Mouse (Mus musculus): Measurements from ENCODE around the gene Palld. TPM values are rescaled to one million over a fixed set of nuclear protein-coding genes. Genes with fewer than 3 reads are reported as not detected.

Gene Palld
- total and polyA plus RNA-seq, 3 experiments, result 0.87 to 7.1 (median 2.6) TPM

DNA sequence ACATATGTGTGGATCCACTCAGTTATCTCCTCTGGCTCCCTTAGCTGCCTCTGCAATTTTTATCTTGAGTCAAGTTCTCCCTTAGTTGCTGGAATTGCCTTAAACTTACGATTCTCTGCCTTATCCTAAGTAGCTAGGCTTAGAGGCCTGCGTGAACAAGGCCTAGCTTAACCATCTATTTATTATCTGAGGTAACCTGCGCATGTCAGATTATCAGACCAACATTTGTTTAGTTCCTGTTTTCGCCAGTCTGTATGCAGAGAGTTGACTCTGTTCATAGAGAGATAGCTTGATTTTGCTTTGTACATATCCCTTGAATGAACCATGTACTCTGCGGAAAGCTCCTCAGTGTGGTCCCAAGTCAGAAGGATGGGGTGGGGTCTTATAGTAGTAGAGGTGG is 113.2 kb downstream of the Palld start:
- no peaks in the 10 kb centered on the region for H3K79me2 ChIP-seq (replicated peaks; ENCODE audit: control insufficient read depth, extremely low read depth, insufficient read depth, poor library complexity, severe bottlenecking)
- no peaks in the 10 kb centered on the region for H3K27me3 ChIP-seq (replicated peaks)
- H3K4me3 ChIP-seq (replicated peaks in 1 of 3; ENCODE audit: low read depth in 2 of 3, low read length in 2 of 3, poor library complexity in 1 of 3), result no peak overlapping the region
- H3K9ac ChIP-seq (ENCODE audit: insufficient read depth, low read depth), result no peak overlapping the region
- dilution Hi-C loops (cut with MboI; ENCODE audit: extremely low pct_ligation_motif_present, extremely low pct_unique_long_range_greater_than_20kb, low sequenced_read_pairs) (no loop called here), in situ Hi-C loops (cut with MboI; ENCODE audit: low pct_ligation_motif_present, low pct_unique_long_range_greater_than_20kb, low sequenced_read_pairs) (no loop called here)
- H3K36me3 ChIP-seq (replicated peaks in 1 of 2; ENCODE audit: control insufficient read depth in 1 of 2, insufficient read depth in 1 of 2, low read length in 1 of 2), result no peaks in the 10 kb centered on the region
- no peak overlapping the region for H3K27ac ChIP-seq (ENCODE audit: insufficient read depth, low read depth)
- TF ChIP-seq IRF4 (IDR thresholded peaks at IDR 0.05; ENCODE audit: low read depth, low read length) (no peak), POLR2AphosphoS2 (IDR thresholded peaks at IDR 0.05; ENCODE audit: low read depth, low read length) (no peak)
- no peak for DNase-seq (ENCODE audit: extremely low read depth)
- H3K4me1 ChIP-seq (ENCODE audit: control insufficient read depth in 1 of 2, insufficient read depth in 2 of 2), result no peaks in the 10 kb centered on the region; a peak in 1 of 4 replicates
- no peaks in the 10 kb centered on the region for H3K9me3 ChIP-seq (replicated peaks; ENCODE audit: low read length)
- no peak overlapping the region for H3K4me2 ChIP-seq (ENCODE audit: insufficient read depth, low read depth, poor library complexity, severe bottlenecking)

DNA sequence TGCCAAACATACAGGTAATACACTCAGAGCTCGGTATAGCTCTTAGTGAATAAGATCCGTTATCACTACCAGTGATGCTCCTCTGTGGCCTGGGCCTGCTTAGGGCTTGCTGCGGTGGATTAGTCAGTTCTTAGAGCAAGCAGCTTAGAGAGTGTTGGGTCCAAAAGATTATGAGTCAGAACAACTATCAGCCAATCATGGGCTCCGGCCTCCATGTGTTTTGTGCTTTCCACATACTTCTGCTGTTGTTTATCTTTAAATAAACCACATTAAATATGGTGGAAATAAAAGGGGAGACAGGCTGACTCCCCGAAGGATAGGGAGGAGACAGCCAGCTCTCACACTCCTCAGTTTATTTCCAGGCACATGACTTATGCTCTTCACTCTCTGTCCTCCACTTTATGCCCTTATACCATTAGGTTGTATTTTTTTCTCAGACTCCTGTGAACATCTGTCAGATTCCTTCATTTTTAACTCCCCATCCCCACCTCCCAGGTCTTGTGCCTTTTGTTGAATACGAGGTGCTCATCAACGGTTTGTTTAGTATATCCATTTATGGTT is 119.5 kb downstream of the Palld start:
- H3K9me3 ChIP-seq (replicated peaks; ENCODE audit: low read length), result no peaks in the 10 kb centered on the region
- in situ Hi-C loops (cut with MboI; ENCODE audit: low pct_ligation_motif_present, low pct_unique_long_range_greater_than_20kb, low sequenced_read_pairs), result no loop called here
- H3K27ac ChIP-seq (ENCODE audit: insufficient read depth, low read depth), result no peak overlapping the region
- H3K79me2 ChIP-seq (replicated peaks; ENCODE audit: control insufficient read depth, extremely low read depth, insufficient read depth, poor library complexity, severe bottlenecking), result no peaks in the 10 kb centered on the region
- no peak for TF ChIP-seq TBP (conservative IDR thresholded peaks at IDR 0.05; ENCODE audit: low read depth, low read length)
- TF ChIP-seq SMC3 (IDR thresholded peaks at IDR 0.05; ENCODE audit: low read depth, low read length), result no peak
- no peak for TF ChIP-seq MXI1 (IDR thresholded peaks at IDR 0.05; ENCODE audit: low read depth, low read length)
- TF ChIP-seq MAFK (IDR thresholded peaks at IDR 0.05; ENCODE audit: insufficient replicate concordance, low read length), result no peak
- no peak for TF ChIP-seq POLR2AphosphoS2 (IDR thresholded peaks at IDR 0.05; ENCODE audit: low read depth, low read length)
- TF ChIP-seq ZKSCAN1 (IDR thresholded peaks at IDR 0.05; ENCODE audit: borderline replicate concordance, low read depth, low read length), result no peak
- no peak for TF ChIP-seq ZNF384 (IDR thresholded peaks at IDR 0.05; ENCODE audit: low read depth, low read length)
- TF ChIP-seq CHD1 (IDR thresholded peaks at IDR 0.05; ENCODE audit: low read depth, low read length), result no peak
- no peak for TF ChIP-seq ETS1 (conservative IDR thresholded peaks at IDR 0.05; ENCODE audit: low read depth, low read length)
- TF ChIP-seq POLR2A (IDR thresholded peaks at IDR 0.05; ENCODE audit: low read depth, low read length), result no peak
- TF ChIP-seq GABPA (IDR thresholded peaks at IDR 0.05; ENCODE audit: insufficient replicate concordance, low read depth, low read length), result no peak
- TF ChIP-seq MAZ (IDR thresholded peaks at IDR 0.05; ENCODE audit: low read depth, low read length), result no peak
- TF ChIP-seq CHD2 (IDR thresholded peaks at IDR 0.05; ENCODE audit: low read length), result no peak
- TF ChIP-seq HCFC1 (IDR thresholded peaks at IDR 0.05; ENCODE audit: low read depth, low read length), result no peak
- TF ChIP-seq BHLHE40 (IDR thresholded peaks at IDR 0.05; ENCODE audit: low read depth, low read length), result no peak
- TF ChIP-seq SIN3A (IDR thresholded peaks at IDR 0.05; ENCODE audit: low read length), result no peak
- TF ChIP-seq JUN (IDR thresholded peaks at IDR 0.05; ENCODE audit: insufficient read depth, low read depth, low read length), result no peak
- no peaks in the 10 kb centered on the region for H3K27me3 ChIP-seq (replicated peaks)
- H3K9ac ChIP-seq (ENCODE audit: insufficient read depth, low read depth), result no peak overlapping the region
- H3K4me2 ChIP-seq (ENCODE audit: insufficient read depth, low read depth, poor library complexity, severe bottlenecking), result no peak overlapping the region
- no peak for DNase-seq (ENCODE audit: extremely low read depth)
- peaks cover 0 to 14% of the 10 kb centered on the region in 2 experiments; a peak in 2 of 4 replicates for H3K4me1 ChIP-seq (ENCODE audit: control insufficient read depth in 1 of 2, insufficient read depth in 2 of 2)
- no peaks in the 10 kb centered on the region for H3K36me3 ChIP-seq (replicated peaks in 1 of 2; ENCODE audit: control insufficient read depth in 1 of 2, insufficient read depth in 1 of 2, low read length in 1 of 2)
- dilution Hi-C loops (cut with MboI; ENCODE audit: extremely low pct_ligation_motif_present, extremely low pct_unique_long_range_greater_than_20kb, low sequenced_read_pairs), result no loop called here
- no peak overlapping the region for H3K4me3 ChIP-seq (replicated peaks in 1 of 3; ENCODE audit: low read depth in 2 of 3, low read length in 2 of 3, poor library complexity in 1 of 3)
